Mouse (Mus musculus): ENCODE measurements at regions not wholly inside any gene's neighbourhood (a gene's known extent, or its start where the extent isn't known, plus 50 kb on each side); places are given as distances from the start of the nearest gene placed in this dataset.
A peak's percentile ranks its signal among the peaks of the same experiment; 100 is the strongest.

DNA sequence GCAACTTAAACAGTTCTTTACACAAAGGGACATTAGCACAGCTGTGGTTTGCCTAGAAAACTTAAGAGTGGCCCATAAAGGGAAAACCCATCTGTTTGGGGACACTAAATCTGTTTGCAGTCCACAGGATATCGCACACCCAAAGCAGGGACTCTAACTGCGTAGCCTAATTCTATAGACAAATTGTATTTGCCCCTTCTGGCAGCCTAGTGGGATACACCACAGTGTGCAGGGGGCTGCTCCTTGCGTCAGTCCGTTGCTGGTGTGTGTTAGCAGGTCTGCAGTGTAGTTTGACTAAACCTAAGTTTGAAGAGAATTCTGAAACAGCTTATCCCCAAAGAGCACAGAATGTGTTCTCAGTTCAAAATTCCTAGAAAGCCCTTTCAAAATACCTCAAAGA is 484.9 kb upstream of the Kif2a start:
- ATAC-seq: no peak
- H3K27me3 ChIP-seq (replicated peaks; ENCODE audit: control insufficient read depth, insufficient read depth, low read length): no peaks in the 10 kb centered on the region

DNA sequence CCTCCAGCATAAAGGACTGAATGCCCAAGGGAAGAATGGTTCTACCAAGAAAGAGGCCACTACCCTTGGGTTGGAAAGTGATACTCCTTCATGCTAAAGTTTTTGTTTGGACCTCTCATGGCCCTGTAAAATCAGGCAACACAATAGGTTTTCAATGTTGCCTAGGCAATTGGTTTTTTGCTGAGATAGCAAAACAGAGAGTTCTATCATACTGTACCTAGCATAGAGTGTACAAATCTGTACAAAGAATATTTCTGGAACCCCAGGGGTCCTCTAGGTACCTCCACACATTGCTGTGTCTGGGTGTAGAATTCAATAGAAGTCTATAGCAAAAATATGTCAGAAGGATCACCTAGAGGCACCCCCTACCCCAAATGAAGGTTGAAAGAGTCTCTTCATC is 483.4 kb upstream of the Kif2a start:
- Histone ChIP-seq H3K36me3 (ENCODE audit: control insufficient read depth, insufficient read depth) (no peaks in the 10 kb centered on the region), H3K4me2 (ENCODE audit: low read length) (no peak overlapping the region), H3K4me3 (replicated peaks; ENCODE audit: low read length) (no peak overlapping the region), H3K27ac (ENCODE audit: low read length) (no peak overlapping the region), H3K9ac (replicated peaks; ENCODE audit: low read depth, low read length) (no peak overlapping the region), H3K27me3 (replicated peaks; ENCODE audit: control insufficient read depth, insufficient read depth, low read length) (no peaks in the 10 kb centered on the region), H3K9me3 (ENCODE audit: control insufficient read depth, low read length) (no peaks in the 10 kb centered on the region), H3K4me1 (replicated peaks; ENCODE audit: control insufficient read depth, insufficient read depth, low read length) (no peaks in the 10 kb centered on the region)
- ATAC-seq: no peak

More for the DNA sequence above, 484.9 kb upstream of the Kif2a start:
- Histone ChIP-seq H3K9me3 (ENCODE audit: control insufficient read depth, low read length) (no peaks in the 10 kb centered on the region), H3K27ac (ENCODE audit: low read length) (no peak overlapping the region), H3K4me1 (replicated peaks; ENCODE audit: control insufficient read depth, insufficient read depth, low read length) (no peaks in the 10 kb centered on the region), H3K36me3 (ENCODE audit: control insufficient read depth, insufficient read depth) (no peaks in the 10 kb centered on the region), H3K4me2 (ENCODE audit: low read length) (no peak overlapping the region), H3K4me3 (replicated peaks; ENCODE audit: low read length) (no peak overlapping the region), H3K9ac (replicated peaks; ENCODE audit: low read depth, low read length) (no peak overlapping the region)
- WGBS: 86% methylated on average over 4 of the region's 4 CpGs

DNA sequence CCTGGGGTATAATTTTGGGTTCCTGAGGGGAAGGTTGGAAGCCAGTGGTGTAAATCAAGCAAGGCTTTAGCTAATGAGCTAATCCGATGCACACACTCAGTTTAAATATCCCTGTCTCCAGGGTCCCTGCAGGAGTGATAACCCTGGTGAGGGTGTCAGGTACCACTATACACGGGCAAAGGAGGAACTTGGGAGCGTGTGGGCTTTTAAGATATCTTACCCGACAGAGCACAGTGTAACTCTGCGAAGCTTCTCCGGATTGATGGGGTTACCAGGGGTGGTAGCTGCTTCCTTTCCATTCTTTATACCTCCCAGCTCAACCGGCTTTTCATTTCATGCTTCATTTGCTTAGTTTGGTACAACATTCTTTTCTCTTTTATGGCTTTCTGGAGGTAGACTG is 480.3 kb upstream of the Kif2a start:
- H3K36me3 ChIP-seq (ENCODE audit: control insufficient read depth, insufficient read depth): no peaks in the 10 kb centered on the region
- H3K9me3 ChIP-seq (ENCODE audit: control insufficient read depth, low read length): no peaks in the 10 kb centered on the region
- ATAC-seq: no peak
- no peak overlapping the region for H3K9ac ChIP-seq (replicated peaks; ENCODE audit: low read depth, low read length)
- no peak overlapping the region for H3K4me2 ChIP-seq (ENCODE audit: low read length)
- no peaks in the 10 kb centered on the region for H3K27me3 ChIP-seq (replicated peaks; ENCODE audit: control insufficient read depth, insufficient read depth, low read length)
- 31% methylated on average over 7 of the region's 7 CpGs for WGBS
- H3K4me3 ChIP-seq (replicated peaks; ENCODE audit: low read length): no peak overlapping the region
- H3K4me1 ChIP-seq (replicated peaks; ENCODE audit: control insufficient read depth, insufficient read depth, low read length): no peaks in the 10 kb centered on the region
- H3K27ac ChIP-seq (ENCODE audit: low read length): no peak overlapping the region

DNA sequence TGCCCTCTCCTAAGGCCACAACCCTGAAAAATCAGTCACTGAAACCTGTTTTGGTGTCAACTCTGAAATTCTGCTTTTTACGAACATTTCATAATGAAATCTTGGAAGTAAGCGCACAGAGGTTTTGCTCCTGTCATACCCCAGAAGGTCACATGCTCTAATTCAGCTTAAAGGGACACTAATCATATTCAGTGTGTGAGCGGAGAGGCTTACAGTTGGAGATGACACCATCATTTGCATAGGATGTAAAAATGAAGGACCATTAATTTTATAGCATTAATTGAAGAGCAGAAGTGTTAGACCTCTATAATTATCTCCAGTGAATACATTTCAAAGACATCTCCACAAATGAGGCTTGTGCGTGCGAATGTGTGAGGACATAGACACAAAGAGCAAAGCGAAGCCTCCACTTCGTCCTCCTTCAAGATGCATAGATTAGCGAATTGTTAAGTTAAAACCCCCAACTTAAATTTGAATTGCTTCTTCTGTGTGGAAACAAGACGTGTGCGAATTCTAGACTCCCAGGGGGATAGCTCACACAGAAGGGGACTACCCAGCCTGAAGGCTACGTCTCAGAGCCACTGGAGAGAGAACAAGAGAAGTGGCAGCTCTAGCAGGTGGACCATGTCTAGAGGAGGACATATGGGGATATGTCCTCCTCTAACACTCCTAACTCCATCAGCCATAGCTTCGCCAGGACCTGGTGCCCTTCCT is 479.0 kb upstream of the Kif2a start:
- peak; percentile 76 for ATAC-seq
- Histone ChIP-seq H3K27me3 (replicated peaks; ENCODE audit: control insufficient read depth, insufficient read depth, low read length) (no peaks in the 10 kb centered on the region), H3K4me3 (replicated peaks; ENCODE audit: low read length) (no peak overlapping the region), H3K4me2 (ENCODE audit: low read length) (no peak overlapping the region), H3K27ac (ENCODE audit: low read length) (0 out of 2 replicates have a peak overlapping the region, but pooled peaks have one; percentile 17), H3K9ac (replicated peaks; ENCODE audit: low read depth, low read length) (no peak overlapping the region), H3K9me3 (ENCODE audit: control insufficient read depth, low read length) (no peaks in the 10 kb centered on the region), H3K4me1 (replicated peaks; ENCODE audit: control insufficient read depth, insufficient read depth, low read length) (no peaks in the 10 kb centered on the region), H3K36me3 (ENCODE audit: control insufficient read depth, insufficient read depth) (no peaks in the 10 kb centered on the region)
- WGBS: 47% methylated on average over 12 of the region's 12 CpGs

DNA sequence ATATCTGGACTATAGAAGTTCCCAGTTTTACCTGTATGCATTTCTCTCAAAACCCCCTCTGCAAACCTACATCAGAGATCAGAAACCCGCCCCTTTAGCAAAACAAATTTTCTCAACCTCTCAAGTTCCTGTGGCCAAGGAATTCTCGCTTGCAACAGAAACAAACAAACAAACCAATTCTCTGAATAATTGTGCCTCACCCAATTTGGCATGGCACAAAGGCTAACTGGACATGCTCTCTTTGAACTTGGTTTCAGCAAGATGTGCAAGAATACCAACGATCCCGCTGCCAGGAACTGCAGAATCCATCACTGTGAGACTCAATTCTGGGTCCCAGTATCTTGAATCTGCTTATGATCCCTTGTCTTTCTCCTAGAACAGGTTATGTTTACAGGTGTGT is 477.4 kb upstream of the Kif2a start:
- peaks cover 2% of the 10 kb centered on the region; the same call in 1 of the 2 replicates for H3K4me1 ChIP-seq (replicated peaks; ENCODE audit: control insufficient read depth, insufficient read depth, low read length)
- no peak overlapping the region for H3K27ac ChIP-seq (ENCODE audit: low read length)
- H3K36me3 ChIP-seq (ENCODE audit: control insufficient read depth, insufficient read depth): no peaks in the 10 kb centered on the region
- no peaks in the 10 kb centered on the region for H3K27me3 ChIP-seq (replicated peaks; ENCODE audit: control insufficient read depth, insufficient read depth, low read length)
- no peak for ATAC-seq
- no peak overlapping the region for H3K4me3 ChIP-seq (replicated peaks; ENCODE audit: low read length)
- H3K4me2 ChIP-seq (ENCODE audit: low read length): no peak overlapping the region
- H3K9ac ChIP-seq (replicated peaks; ENCODE audit: low read depth, low read length): no peak overlapping the region
- WGBS: 66% methylated on average over 4 of the region's 4 CpGs
- no peaks in the 10 kb centered on the region for H3K9me3 ChIP-seq (ENCODE audit: control insufficient read depth, low read length)

DNA sequence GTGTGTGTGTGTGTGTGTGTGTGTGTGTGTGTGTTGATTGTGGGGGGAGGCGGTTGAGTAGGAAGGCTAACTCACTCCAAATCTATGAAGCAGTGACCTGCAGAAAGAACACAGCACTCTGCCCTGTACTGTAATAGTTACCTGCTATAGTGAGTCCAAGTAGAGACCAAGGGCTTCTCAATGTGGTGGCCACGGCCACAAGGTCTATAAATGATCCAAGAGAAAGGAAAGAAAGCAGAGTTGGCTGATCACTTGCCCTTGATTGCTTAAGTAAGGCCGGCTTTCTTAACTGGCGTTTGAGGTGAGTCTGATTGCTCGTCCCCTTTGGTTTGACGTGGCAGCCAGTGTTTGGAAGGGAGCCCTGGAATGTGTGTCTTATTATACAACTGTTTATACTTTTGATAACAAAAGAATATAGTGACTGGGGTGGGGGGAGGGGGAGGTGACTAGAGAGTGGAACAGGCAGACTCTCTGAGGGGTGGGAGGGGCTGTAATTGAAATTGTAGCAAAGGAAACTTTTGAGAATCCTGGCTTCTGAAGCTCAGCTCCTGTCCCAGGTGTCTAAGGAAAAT is 473.3 kb upstream of the Kif2a start:
- H3K27me3 ChIP-seq (replicated peaks; ENCODE audit: control insufficient read depth, insufficient read depth, low read length): no peaks in the 10 kb centered on the region
- H3K4me2 ChIP-seq (ENCODE audit: low read length): no peak overlapping the region
- no peak for ATAC-seq
- no peaks in the 10 kb centered on the region for H3K9me3 ChIP-seq (ENCODE audit: control insufficient read depth, low read length)
- H3K4me1 ChIP-seq (replicated peaks; ENCODE audit: control insufficient read depth, insufficient read depth, low read length): peaks cover 14% of the 10 kb centered on the region
- WGBS: 36% methylated on average over 6 of the region's 6 CpGs
- H3K27ac ChIP-seq (ENCODE audit: low read length): no peak overlapping the region
- no peak overlapping the region for H3K4me3 ChIP-seq (replicated peaks; ENCODE audit: low read length)
- no peak overlapping the region for H3K9ac ChIP-seq (replicated peaks; ENCODE audit: low read depth, low read length)
- no peaks in the 10 kb centered on the region for H3K36me3 ChIP-seq (ENCODE audit: control insufficient read depth, insufficient read depth)

DNA sequence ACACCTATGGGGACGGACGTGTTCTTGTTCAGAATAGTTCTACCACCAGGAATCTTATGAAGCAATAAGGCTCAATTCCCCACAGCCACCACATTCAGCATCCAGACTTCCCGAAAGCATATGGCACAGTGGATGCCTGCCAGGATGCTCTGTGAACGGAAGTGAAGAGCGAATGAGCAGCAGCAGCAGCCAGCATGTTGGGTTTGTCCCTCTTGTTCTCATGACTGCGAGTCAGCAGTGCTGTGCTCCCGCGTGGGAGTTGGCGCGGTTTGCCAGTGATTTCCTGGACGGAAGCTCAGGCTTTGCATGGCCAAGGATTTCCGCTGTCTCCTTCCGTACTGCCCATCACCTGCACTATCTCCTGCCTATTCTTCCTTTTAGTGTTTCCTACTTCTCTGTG is 471.8 kb upstream of the Kif2a start:
- H3K4me2 ChIP-seq (ENCODE audit: low read length): peak overlapping the region; percentile 33; the same call in 1 of the 2 replicates
- no peaks in the 10 kb centered on the region for H3K9me3 ChIP-seq (ENCODE audit: control insufficient read depth, low read length)
- H3K4me3 ChIP-seq (replicated peaks; ENCODE audit: low read length): no peak overlapping the region
- H3K4me1 ChIP-seq (replicated peaks; ENCODE audit: control insufficient read depth, insufficient read depth, low read length): peaks cover 18% of the 10 kb centered on the region
- no peaks in the 10 kb centered on the region for H3K27me3 ChIP-seq (replicated peaks; ENCODE audit: control insufficient read depth, insufficient read depth, low read length)
- 61% methylated on average over 13 of the region's 13 CpGs for WGBS
- H3K27ac ChIP-seq (ENCODE audit: low read length): no peak overlapping the region
- no peak overlapping the region for H3K9ac ChIP-seq (replicated peaks; ENCODE audit: low read depth, low read length)
- peak; percentile 80 for ATAC-seq
- no peaks in the 10 kb centered on the region for H3K36me3 ChIP-seq (ENCODE audit: control insufficient read depth, insufficient read depth)

DNA sequence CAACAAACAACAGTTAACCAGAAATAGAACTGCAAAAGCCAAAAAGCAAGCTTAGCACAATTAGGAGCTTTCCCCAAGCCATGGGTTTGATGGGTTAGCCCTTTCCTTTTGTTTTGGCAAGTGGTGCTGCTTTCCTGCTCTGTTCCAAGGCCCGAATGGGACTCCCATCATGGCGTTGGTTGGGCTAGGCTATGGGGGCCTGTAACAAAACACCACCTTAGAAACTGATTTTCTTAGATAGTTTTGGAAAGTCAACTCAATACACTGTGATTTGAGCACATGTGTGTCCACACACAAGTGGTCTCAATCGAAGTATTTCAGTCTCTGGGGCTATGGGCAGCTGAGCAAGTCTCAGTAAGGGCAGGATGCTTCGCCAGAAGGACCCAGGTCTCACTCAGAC is 470.5 kb upstream of the Kif2a start:
- Histone ChIP-seq H3K9me3 (ENCODE audit: control insufficient read depth, low read length) (no peaks in the 10 kb centered on the region), H3K36me3 (ENCODE audit: control insufficient read depth, insufficient read depth) (no peaks in the 10 kb centered on the region), H3K27ac (ENCODE audit: low read length) (no peak overlapping the region), H3K9ac (replicated peaks; ENCODE audit: low read depth, low read length) (no peak overlapping the region), H3K4me1 (replicated peaks; ENCODE audit: control insufficient read depth, insufficient read depth, low read length) (peaks cover 18% of the 10 kb centered on the region), H3K4me2 (ENCODE audit: low read length) (no peak overlapping the region), H3K4me3 (replicated peaks; ENCODE audit: low read length) (no peak overlapping the region), H3K27me3 (replicated peaks; ENCODE audit: control insufficient read depth, insufficient read depth, low read length) (no peaks in the 10 kb centered on the region)
- WGBS: 91% methylated on average over 4 of the region's 4 CpGs
- no peak for ATAC-seq

DNA sequence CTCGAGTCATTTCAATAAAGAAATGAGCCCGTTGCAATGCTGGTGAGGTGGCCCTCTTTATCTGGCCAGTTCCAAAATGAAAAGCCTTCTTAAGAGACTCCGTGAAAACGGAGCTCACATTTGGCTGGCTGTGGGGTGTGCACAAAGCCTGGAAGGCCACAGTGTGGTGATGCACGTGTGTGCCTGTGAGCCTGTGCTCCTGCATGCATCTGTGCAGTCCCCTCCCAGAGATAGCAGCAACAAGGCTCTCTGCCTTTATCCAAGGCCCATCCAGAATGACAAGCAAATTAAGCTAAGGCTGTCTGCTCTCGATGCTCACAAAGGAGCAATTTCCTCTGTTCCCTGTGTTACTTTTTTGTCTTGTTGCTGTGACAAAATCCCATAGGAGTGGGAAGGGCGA is 469.5 kb upstream of the Kif2a start:
- Histone ChIP-seq H3K9ac (replicated peaks; ENCODE audit: low read depth, low read length) (no peak overlapping the region), H3K27ac (ENCODE audit: low read length) (no peak overlapping the region), H3K36me3 (ENCODE audit: control insufficient read depth, insufficient read depth) (no peaks in the 10 kb centered on the region), H3K27me3 (replicated peaks; ENCODE audit: control insufficient read depth, insufficient read depth, low read length) (no peaks in the 10 kb centered on the region), H3K4me1 (replicated peaks; ENCODE audit: control insufficient read depth, insufficient read depth, low read length) (peaks cover 18% of the 10 kb centered on the region), H3K9me3 (ENCODE audit: control insufficient read depth, low read length) (no peaks in the 10 kb centered on the region), H3K4me2 (ENCODE audit: low read length) (no peak overlapping the region), H3K4me3 (replicated peaks; ENCODE audit: low read length) (no peak overlapping the region)
- 19% methylated on average over 7 of the region's 7 CpGs for WGBS
- ATAC-seq: peak; percentile 57; the same call in 1 of the 2 replicates
